21 mouse cellular contexts compared by ENCODE assay signal in genomic region chr6:86574495-86574894, GRCm38 (mm10). TPM values are rescaled to one million over a fixed set of nuclear protein-coding genes. Genes with fewer than 3 reads are reported as not detected.
"Had no signal": no experiment of that assay in that cellular context is flagged by ENCODE, and none has a peak within 500 bp of the region (broad histone marks: within the 10 kb centered on the region; RNA-seq: fewer than 3 reads in every experiment).

No protein-coding gene starts in this region.

- DNase-seq: liver, postnatal 0 days; lung, adult 2 months; lung, postnatal 14 days; lung, postnatal 36 days; retina, postnatal 1 day; right cerebral cortex, adult 18-20 months; right cerebral cortex, postnatal 25 days; right cerebral cortex, postnatal 4 days; thymus, adult 2 months; thymus, postnatal 25 days; thymus, postnatal 4 days had no signal

- H3K4me3 ChIP-seq: lung, embryonic 15.5 days; megakaryocyte, embryonic 14.5 days; midbrain, embryonic 13.5 days; midbrain, embryonic 15.5 days; neural tube, embryonic 13.5 days; neural tube, embryonic 15.5 days; stomach, embryonic 15.5 days had no signal

- H3K27ac ChIP-seq: lung, embryonic 15.5 days; macrophage; midbrain, embryonic 13.5 days; midbrain, embryonic 15.5 days; neural tube, embryonic 13.5 days; neural tube, embryonic 15.5 days; stomach, embryonic 15.5 days; stomach, postnatal 0 days had no signal

RNA-seq across cellular contexts. Expression of gene Asprv1, which starts 53.5 kb away (rescaled TPM):
- total RNA-seq: monocyte, adult 5-6 weeks had no signal
